Mouse (Mus musculus): ENCODE data around the gene Cacna1c.

Cacna1c gene

GRCm38 (mm10) chr6:119096481-119096880 is 99.7 kb downstream of the Cacna1c start:
- DNase-seq (ENCODE audit: low read depth, low spot score): no peak

- no peak for DNase-seq (ENCODE audit: low read depth, low spot score)
These were observed 101.1 kb downstream of the Cacna1c start for GRCm38 (mm10) chr6:119095081-119095480.

- DNase-seq (ENCODE audit: low read depth, low spot score): no peak
These were observed 107.0 kb downstream of the Cacna1c start for GRCm38 (mm10) chr6:119089173-119089572.

GRCm38 (mm10) chr6:119088381-119088780 is 107.8 kb downstream of the Cacna1c start:
- DNase-seq (ENCODE audit: low read depth, low spot score): no peak

GRCm38 (mm10) chr6:119087919-119088318 is 108.3 kb downstream of the Cacna1c start:
- DNase-seq (ENCODE audit: low read depth, low spot score): no peak

GRCm38 (mm10) chr6:119085789-119086188 is 110.4 kb downstream of the Cacna1c start:
- DNase-seq (ENCODE audit: low read depth, low spot score): no peak

- DNase-seq (ENCODE audit: low read depth, low spot score): no peak
These were observed 111.7 kb downstream of the Cacna1c start for GRCm38 (mm10) chr6:119084532-119084931.

GRCm38 (mm10) chr6:119083559-119083958 is 112.7 kb downstream of the Cacna1c start:
- DNase-seq (ENCODE audit: low read depth, low spot score): no peak

- no peak for DNase-seq (ENCODE audit: low read depth, low spot score)
These were observed 113.6 kb downstream of the Cacna1c start for GRCm38 (mm10) chr6:119082662-119083061.

GRCm38 (mm10) chr6:119081650-119082049 is 114.6 kb downstream of the Cacna1c start:
- DNase-seq (ENCODE audit: low read depth, low spot score): no peak

GRCm38 (mm10) chr6:119079626-119080025 is 116.6 kb downstream of the Cacna1c start:
- no peak for DNase-seq (ENCODE audit: low read depth, low spot score)

- no peak for DNase-seq (ENCODE audit: low read depth, low spot score)
These were observed 117.3 kb downstream of the Cacna1c start for GRCm38 (mm10) chr6:119078912-119079311.

GRCm38 (mm10) chr6:119077231-119077630 is 119.0 kb downstream of the Cacna1c start:
- no peak for DNase-seq (ENCODE audit: low read depth, low spot score)

GRCm38 (mm10) chr6:119073419-119074071 is 122.7 kb downstream of the Cacna1c start:
- no peak for DNase-seq (ENCODE audit: low read depth, low spot score)

GRCm38 (mm10) chr6:119072772-119073171 is 123.4 kb downstream of the Cacna1c start:
- no peak for DNase-seq (ENCODE audit: low read depth, low spot score)

GRCm38 (mm10) chr6:119070771-119071170 is 125.4 kb downstream of the Cacna1c start:
- no peak for DNase-seq (ENCODE audit: low read depth, low spot score)

GRCm38 (mm10) chr6:119070351-119070750 is 125.9 kb downstream of the Cacna1c start:
- no peak for DNase-seq (ENCODE audit: low read depth, low spot score)

- no peak for DNase-seq (ENCODE audit: low read depth, low spot score)
These were observed 127.1 kb downstream of the Cacna1c start for GRCm38 (mm10) chr6:119069145-119069544.

- no peak for DNase-seq (ENCODE audit: low read depth, low spot score)
These were observed 127.6 kb downstream of the Cacna1c start for GRCm38 (mm10) chr6:119068650-119069049.

- no peak for DNase-seq (ENCODE audit: low read depth, low spot score)
These were observed 131.3 kb downstream of the Cacna1c start for GRCm38 (mm10) chr6:119064961-119065360.

GRCm38 (mm10) chr6:119064430-119064829 is 131.8 kb downstream of the Cacna1c start:
- DNase-seq (ENCODE audit: low read depth, low spot score): no peak

- no peak for DNase-seq (ENCODE audit: low read depth, low spot score)
These were observed 133.5 kb downstream of the Cacna1c start for GRCm38 (mm10) chr6:119062695-119063094.

GRCm38 (mm10) chr6:119058896-119059295 is 137.3 kb downstream of the Cacna1c start:
- no peak for DNase-seq (ENCODE audit: low read depth, low spot score)

- no peak for DNase-seq (ENCODE audit: low read depth, low spot score)
These were observed 137.8 kb downstream of the Cacna1c start for GRCm38 (mm10) chr6:119058461-119058860.

All from ZHBTc4 (cell line).